Mouse (Mus musculus) embryonic facial prominence, embryonic 14.5 days (tissue): ENCODE measurements around the gene Spx. TPM values are rescaled to one million over a fixed set of nuclear protein-coding genes. Genes with fewer than 3 reads are reported as not detected.

ENCODE experiments used
- ATAC-seq: fragments of 200-750 bp; cut with Nextera tagmentation; 2 replicates; pipeline ENCODE4 v1.8.0; 2017; ENCODE audit warnings: low read depth, moderate number of reproducible peaks, moderate TSS enrichment
- DNase-seq: peaks from one replicate; pipeline ENCODE4 v3.0.0-alpha.2; 2015; ENCODE audit warnings: low spot score
- H3K27ac ChIP-seq: fragments of 300-500 bp; sonication (generic); replicated peaks from 2 replicates; pipeline ENCODE4 v1.5.1; 2014; ENCODE audit warnings: low read depth, mild to moderate bottlenecking, low read length, moderate library complexity
- H3K27me3 ChIP-seq: fragments of 300-500 bp; sonication (generic); replicated peaks from 2 replicates; pipeline ENCODE4 v1.6.1; 2014; ENCODE audit warnings: low read length; ENCODE audit not compliant: control insufficient read depth, insufficient read depth
- H3K36me3 ChIP-seq: fragments of 300-500 bp; sonication (generic); 2 replicates; pipeline ENCODE4 v1.6.1; 2014; ENCODE audit warnings: low read length, mixed read lengths; ENCODE audit not compliant: control insufficient read depth, insufficient read depth
- H3K4me1 ChIP-seq: fragments of 300-500 bp; sonication (generic); 2 replicates; pipeline ENCODE4 v1.6.1; 2014; ENCODE audit warnings: antibody characterized with exemption, low read length; ENCODE audit not compliant: control insufficient read depth, insufficient read depth
- H3K4me2 ChIP-seq: fragments of 300-500 bp; sonication (generic); 2 replicates; pipeline ENCODE4 v1.6.1; 2014; ENCODE audit warnings: low read depth, mild to moderate bottlenecking, low read length, moderate library complexity, mixed read lengths
- H3K4me3 ChIP-seq: fragments of 300-500 bp; sonication (generic); 2 replicates; pipeline ENCODE4 v1.5.1; 2014; ENCODE audit warnings: low read depth, mild to moderate bottlenecking, low read length
- H3K9ac ChIP-seq: fragments of 300-500 bp; sonication (generic); 2 replicates; pipeline ENCODE4 v1.6.1; 2014; ENCODE audit warnings: low read depth, mild to moderate bottlenecking, low read length, moderate library complexity, mixed read lengths
- H3K9me3 ChIP-seq: fragments of 300-500 bp; sonication (generic); 2 replicates; pipeline ENCODE4 v1.6.1; 2016; ENCODE audit warnings: low read length; ENCODE audit not compliant: control insufficient read depth
- WGBS: fragments of 180-500 bp; shearing (Covaris S2); extraction: QIAGEN DNeasy Blood & Tissue Kit; methylation state at CpG from one replicate; pipeline ENCODE4 v1.1.7; 2014; 5-methylcytosine and 5-hydroxymethylcytosine counted together
- polyA plus RNA-seq: library from polyadenylated mRNA; unstranded; fragments of >200 nt; fragmentation: Nextera tagmentation; extraction: Ambion mirVana; gene quantifications from 2 replicates; pipeline ENCODE4 v1.2.1, GENCODE M21; 2014

Gene Spx
- polyA plus RNA-seq, 1 experiment from 2014 or later, result 1.1 TPM

- 94% methylated on average over 6 of the region's 6 CpGs for WGBS
- no peaks in the 10 kb centered on the region for H3K27me3 ChIP-seq
- no peak overlapping the region for H3K27ac ChIP-seq
- H3K4me1 ChIP-seq, result no peaks in the 10 kb centered on the region
- DNase-seq, result no peak
- no peak overlapping the region for H3K4me3 ChIP-seq
- no peaks in the 10 kb centered on the region for H3K9me3 ChIP-seq
- no peak overlapping the region for H3K4me2 ChIP-seq
- no peak overlapping the region for H3K9ac ChIP-seq
- ATAC-seq, result no peak
- peaks cover 49% of the 10 kb centered on the region for H3K36me3 ChIP-seq
Measured at GRCm38 (mm10) chr6:142395756-142396155, 17.5 kb upstream of the Spx start.

GRCm38 (mm10) chr6:142411140-142411539, 2.1 kb upstream of the Spx start:
- Histone ChIP-seq H3K36me3 (no peaks in the 10 kb centered on the region), H3K4me2 (no peak overlapping the region), H3K9ac (no peak overlapping the region), H3K9me3 (no peaks in the 10 kb centered on the region), H3K4me3 (no peak overlapping the region), H3K4me1 (peaks cover 4% of the 10 kb centered on the region; the same call in 1 of the 2 replicates), H3K27ac (no peak overlapping the region), H3K27me3 (peaks cover 31% of the 10 kb centered on the region)
- WGBS, result 14% methylated on average over 1 of the region's 1 CpGs
- DNase-seq (no peak), ATAC-seq (no peak)

GRCm38 (mm10) chr6:142413845-142414244, 604 bp downstream of the Spx start:
- Histone ChIP-seq H3K27ac (no peak overlapping the region), H3K9me3 (no peaks in the 10 kb centered on the region), H3K36me3 (no peaks in the 10 kb centered on the region), H3K4me3 (no peak overlapping the region), H3K9ac (no peak overlapping the region), H3K4me2 (no peak overlapping the region), H3K4me1 (peaks cover 4% of the 10 kb centered on the region; the same call in 1 of the 2 replicates), H3K27me3 (peaks cover 31% of the 10 kb centered on the region)
- DNase-seq, result no peak
- WGBS, result 12% methylated on average over 12 of the region's 12 CpGs
- no peak for ATAC-seq

GRCm38 (mm10) chr6:142414597-142414996, 1.4 kb downstream of the Spx start:
- Histone ChIP-seq H3K9me3 (no peaks in the 10 kb centered on the region), H3K4me2 (peak overlapping the region; percentile 60), H3K9ac (peak overlapping the region; percentile 52), H3K4me1 (peaks cover 4% of the 10 kb centered on the region; the same call in 1 of the 2 replicates), H3K4me3 (peak overlapping the region; percentile 34), H3K36me3 (no peaks in the 10 kb centered on the region), H3K27ac (no peak overlapping the region), H3K27me3 (peaks cover 31% of the 10 kb centered on the region)
- 2% methylated on average over 20 of the region's 24 CpGs for WGBS
- DNase-seq (no peak), ATAC-seq (no peak)

- 80% methylated on average over 7 of the region's 7 CpGs for WGBS
- Histone ChIP-seq H3K9me3 (no peaks in the 10 kb centered on the region), H3K4me1 (no peaks in the 10 kb centered on the region), H3K4me2 (no peak overlapping the region), H3K9ac (no peak overlapping the region), H3K27me3 (no peaks in the 10 kb centered on the region), H3K4me3 (no peak overlapping the region), H3K27ac (no peak overlapping the region), H3K36me3 (no peaks in the 10 kb centered on the region)
- DNase-seq (no peak), ATAC-seq (no peak)
Measured at GRCm38 (mm10) chr6:142424976-142425375, 11.7 kb downstream of the Spx start.

GRCm38 (mm10) chr6:142429072-142429471, 15.8 kb downstream of the Spx start:
- H3K36me3 ChIP-seq, result no peaks in the 10 kb centered on the region
- no peak overlapping the region for H3K4me2 ChIP-seq
- ATAC-seq (no peak), DNase-seq (no peak)
- H3K27me3 ChIP-seq, result no peaks in the 10 kb centered on the region
- H3K4me1 ChIP-seq, result no peaks in the 10 kb centered on the region
- H3K9ac ChIP-seq, result no peak overlapping the region
- no peak overlapping the region for H3K27ac ChIP-seq
- H3K9me3 ChIP-seq, result no peaks in the 10 kb centered on the region
- no peak overlapping the region for H3K4me3 ChIP-seq

GRCm38 (mm10) chr6:142451381-142451780, 38.1 kb downstream of the Spx start:
- H3K9ac ChIP-seq, result no peak overlapping the region
- DNase-seq (peak; percentile 9), ATAC-seq (no peak)
- no peaks in the 10 kb centered on the region for H3K4me1 ChIP-seq
- no peak overlapping the region for H3K4me3 ChIP-seq
- H3K9me3 ChIP-seq, result no peaks in the 10 kb centered on the region
- no peak overlapping the region for H3K4me2 ChIP-seq
- 56% methylated on average over 12 of the region's 12 CpGs for WGBS
- no peaks in the 10 kb centered on the region for H3K36me3 ChIP-seq
- no peak overlapping the region for H3K27ac ChIP-seq
- H3K27me3 ChIP-seq, result no peaks in the 10 kb centered on the region

- Histone ChIP-seq H3K4me2 (no peak overlapping the region), H3K9ac (no peak overlapping the region), H3K9me3 (no peaks in the 10 kb centered on the region), H3K27me3 (no peaks in the 10 kb centered on the region), H3K4me3 (no peak overlapping the region), H3K27ac (no peak overlapping the region), H3K4me1 (no peaks in the 10 kb centered on the region), H3K36me3 (no peaks in the 10 kb centered on the region)
- DNase-seq, result no peak
- no peak for ATAC-seq
- 58% methylated on average over 2 of the region's 2 CpGs for WGBS
Measured at GRCm38 (mm10) chr6:142453311-142453710, 40.1 kb downstream of the Spx start.

GRCm38 (mm10) chr6:142455314-142455996, 42.2 kb downstream of the Spx start:
- Histone ChIP-seq H3K27ac (no peak overlapping the region), H3K4me1 (no peaks in the 10 kb centered on the region), H3K9me3 (no peaks in the 10 kb centered on the region), H3K9ac (no peak overlapping the region), H3K4me2 (no peak overlapping the region), H3K36me3 (no peaks in the 10 kb centered on the region), H3K27me3 (no peaks in the 10 kb centered on the region), H3K4me3 (no peak overlapping the region)
- ATAC-seq (no peak), DNase-seq (no peak)
- 75% methylated on average over 7 of the region's 7 CpGs for WGBS
